Mouse (Mus musculus): ENCODE results near the gene Tor1aip2. TPM values are rescaled to one million over a fixed set of nuclear protein-coding genes. Genes with fewer than 3 reads are reported as not detected.

The Tor1aip2 gene
- 10 to 100 TPM; 37.0 to 52.1 TPM for polyA plus RNA-seq (2017; shearing (Covaris generic))

DNA sequence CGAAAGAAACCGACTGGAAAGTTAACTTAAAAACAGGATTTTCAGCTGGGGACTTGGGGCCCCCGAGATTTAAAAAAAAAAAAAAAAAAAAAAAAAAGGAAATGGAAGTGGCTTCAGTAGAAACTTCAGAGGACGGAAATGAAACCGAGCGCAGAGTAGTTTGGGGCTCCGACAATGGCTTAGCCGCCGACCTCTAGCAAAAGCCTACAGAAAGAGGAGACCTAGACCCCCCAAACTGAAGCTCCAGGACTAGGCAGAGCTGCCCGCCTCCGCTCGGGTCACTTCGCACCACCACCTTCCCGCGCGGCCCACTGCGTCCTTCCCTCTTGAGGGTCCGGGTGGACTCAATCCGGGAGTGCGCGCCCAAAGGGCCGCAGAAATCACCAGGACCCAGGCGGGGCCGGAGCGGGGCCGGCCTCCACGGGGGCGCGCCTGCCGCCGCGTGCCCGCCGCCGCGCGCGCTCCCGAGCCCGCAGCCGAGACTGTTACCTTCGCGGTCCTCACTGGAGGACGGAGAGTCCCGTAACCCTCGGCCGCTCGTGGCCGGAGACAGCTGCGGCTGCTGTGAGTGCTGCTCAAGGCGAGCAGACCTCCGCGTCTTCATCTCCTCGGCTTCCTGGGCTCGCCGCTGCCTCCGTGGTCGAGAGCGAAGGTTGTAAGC is at the start of gene Tor1aip2:
Gene Tor1aip2, plus strand, starts transcription at position 135 of the 661 bp plus-strand sequence.

DNA sequence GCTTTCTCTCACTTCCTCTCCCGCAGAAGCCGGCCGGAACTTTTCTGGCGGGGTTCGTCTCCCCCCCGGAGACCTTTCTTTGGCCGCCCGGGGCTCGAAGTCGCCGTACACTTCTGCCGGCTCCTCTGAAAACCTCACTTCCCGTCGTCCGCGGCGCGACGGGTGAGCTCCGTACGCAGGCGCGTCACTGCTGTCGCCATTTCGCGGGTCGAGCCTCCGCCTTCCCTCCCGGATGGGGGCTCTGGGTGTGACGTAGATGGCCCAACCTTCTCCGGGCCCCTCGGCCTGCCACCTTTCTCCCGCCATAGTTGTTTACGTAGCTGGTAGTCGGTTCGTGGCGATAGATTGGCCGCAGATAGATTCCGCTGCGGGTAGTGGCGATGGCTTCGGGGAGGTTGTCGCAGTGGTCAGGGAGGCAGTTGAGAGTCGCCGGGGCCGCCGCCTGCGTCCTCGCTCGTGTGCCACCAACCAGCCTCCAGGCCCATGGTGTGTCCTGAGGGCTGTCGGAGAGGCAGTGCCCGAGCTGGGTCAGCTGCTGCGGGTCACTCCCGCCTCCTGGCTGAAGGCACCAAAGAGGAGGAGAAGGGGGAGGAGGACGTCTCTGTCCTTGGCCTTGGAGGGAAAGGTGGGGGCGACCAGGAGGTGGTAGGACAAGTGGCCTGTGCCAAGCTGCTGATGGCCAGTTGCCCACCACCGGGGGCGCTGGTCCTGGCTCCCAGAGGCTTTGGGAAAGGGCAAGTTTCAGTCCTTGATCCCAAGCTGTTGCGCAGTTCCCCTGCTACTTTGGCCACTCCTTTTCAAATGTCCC is 931 bp downstream of the Tor1aip2 start, which contains the start of gene Tor1aip1:
Gene Tor1aip1, minus strand, starts transcription at position 551 of the 808 bp plus-strand sequence.

Other genes starting within 250 kb of the Tor1aip2 start
- 10 to 100 TPM; 46.6 to 54.6 TPM for gene Qsox1, start 222.5 kb upstream of the Tor1aip2 start, polyA plus RNA-seq (2017; shearing (Covaris generic))
- 10 to 100 TPM; 40.4 to 51.7 TPM for gene Cep350, start 62.1 kb upstream of the Tor1aip2 start, polyA plus RNA-seq (2017; shearing (Covaris generic))
- gene Tor1aip1, start 1.1 kb downstream of the Tor1aip2 start, polyA plus RNA-seq (2017; shearing (Covaris generic)), result 10 to 100 TPM; 65.4 to 88.1 TPM
- gene Fam163a, start 169.6 kb downstream of the Tor1aip2 start, polyA plus RNA-seq (2017; shearing (Covaris generic)), result under 1 TPM; 0.06 to 0.73 TPM